Mouse (Mus musculus) 3134 (cell line): ENCODE measurements at regions not wholly inside any gene's neighbourhood (a gene's known extent, or its start where the extent isn't known, plus 50 kb on each side); places are given as distances from the start of the nearest gene placed in this dataset.
A peak's percentile ranks its signal among the peaks of the same experiment; 100 is the strongest.

Experiments used
- DNase-seq: peaks from one replicate; pipeline ENCODE4 v3.0.0-alpha.2; 2011; ENCODE audit warnings: low spot score; ENCODE audit not compliant: insufficient read length; ENCODE audit errors: extremely low read depth

DNA sequence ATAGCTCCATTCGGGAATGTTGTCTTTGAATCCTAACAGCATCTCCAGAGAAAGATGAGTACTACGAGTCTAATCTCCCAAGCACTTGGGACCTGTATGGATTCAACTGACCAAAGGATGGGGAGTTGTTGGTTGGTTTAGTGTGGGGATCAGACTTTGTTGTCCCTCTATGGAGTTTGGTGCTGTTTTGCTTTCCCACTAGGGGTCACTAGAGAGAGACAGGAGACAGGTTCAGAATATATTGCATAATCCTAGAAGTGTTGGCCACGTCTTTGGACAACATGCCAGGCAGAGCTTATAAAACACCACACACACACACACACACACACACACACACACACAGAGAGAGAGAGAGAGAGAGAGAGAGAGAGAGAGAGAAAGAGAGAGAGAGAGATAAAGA lies 118.6 kb upstream of the Ercc6l2 start:
- DNase-seq = peak; percentile 34

DNA sequence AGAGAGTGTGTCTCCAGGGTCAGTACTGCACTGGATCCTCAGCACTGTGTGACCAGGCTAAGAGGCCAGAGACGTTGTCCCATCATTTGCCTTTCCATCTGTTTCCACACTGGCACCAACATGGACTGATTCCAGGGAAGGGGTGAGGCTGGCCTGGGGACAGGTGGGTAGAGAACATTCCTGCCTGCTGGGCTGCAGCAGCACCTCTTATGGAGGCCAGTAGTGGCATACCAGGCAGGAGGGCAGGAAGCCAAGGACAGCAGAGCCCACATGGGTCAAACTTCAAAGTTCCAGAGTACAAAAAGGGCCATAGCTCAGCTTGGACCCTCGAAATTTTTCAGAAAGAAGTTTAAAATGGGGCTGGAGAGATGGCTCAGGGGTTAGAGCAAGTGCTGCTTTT lies 115.4 kb upstream of the Ercc6l2 start:
- no peak for DNase-seq

DNA sequence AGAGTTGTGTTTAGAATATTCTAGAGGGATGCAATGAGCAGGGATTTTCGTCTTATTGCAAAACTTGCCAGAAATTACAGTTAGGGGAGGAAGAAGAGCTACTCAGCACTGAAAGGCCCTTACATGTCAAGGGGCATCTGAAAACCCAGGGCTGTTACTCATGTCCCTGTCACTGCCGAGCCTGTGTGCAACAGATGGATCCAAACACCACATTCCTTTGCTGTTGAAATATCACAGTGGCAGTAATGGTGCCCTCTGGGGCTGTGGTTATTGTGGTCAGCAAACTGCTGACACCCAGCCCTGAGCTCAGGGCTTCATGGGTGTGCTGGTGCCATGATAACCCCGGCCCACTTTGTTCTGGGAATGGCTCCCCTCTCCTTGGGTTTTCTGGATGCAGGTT lies 114.3 kb upstream of the Ercc6l2 start:
- DNase-seq = peak; percentile 70

DNA sequence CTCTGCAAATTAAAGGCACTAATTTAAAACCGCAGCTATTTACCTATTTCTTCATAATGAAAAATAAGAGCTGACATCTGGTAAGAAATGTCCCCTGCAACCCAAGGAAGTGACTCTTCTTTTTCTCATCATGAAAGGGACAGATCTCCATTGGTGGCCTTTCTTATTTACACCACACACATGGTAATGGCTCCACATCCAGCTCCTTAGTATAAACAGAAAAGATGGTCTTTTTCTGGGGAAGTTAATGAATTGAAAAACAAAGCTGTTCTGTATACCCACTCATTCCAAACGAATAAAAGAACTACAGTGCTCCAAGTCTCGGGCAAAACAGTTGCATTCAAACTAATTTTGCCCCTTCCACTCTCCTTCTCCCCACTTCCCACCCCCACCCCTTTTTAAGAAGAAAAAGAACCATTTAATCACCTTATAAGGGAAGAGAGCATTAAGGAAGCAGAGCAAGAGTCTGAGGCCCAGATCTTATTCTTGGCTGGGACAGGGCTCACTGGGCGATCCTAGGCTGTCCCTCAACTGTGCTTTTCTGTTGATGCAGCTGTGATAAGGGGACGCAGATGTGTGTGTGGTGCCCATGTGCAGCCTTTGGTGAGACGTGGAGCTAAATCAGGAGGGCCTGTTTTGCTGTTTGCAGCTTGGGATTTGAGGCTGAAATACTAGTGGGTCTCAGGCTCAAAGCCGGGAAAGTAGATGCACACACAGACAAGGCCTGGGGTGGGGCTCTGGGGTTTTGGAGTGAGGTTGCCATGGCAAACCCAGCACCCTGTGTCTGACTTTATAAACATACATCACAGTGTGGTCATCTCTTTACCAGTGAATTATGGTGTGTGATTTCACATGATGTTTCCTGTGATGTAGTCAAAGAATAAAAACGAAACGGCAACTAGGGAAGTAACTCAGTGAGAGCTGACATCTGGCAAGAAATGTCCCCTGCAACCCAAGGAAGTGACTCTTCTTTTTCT lies 113.6 kb upstream of the Ercc6l2 start:
- DNase-seq = peak; percentile 48

DNA sequence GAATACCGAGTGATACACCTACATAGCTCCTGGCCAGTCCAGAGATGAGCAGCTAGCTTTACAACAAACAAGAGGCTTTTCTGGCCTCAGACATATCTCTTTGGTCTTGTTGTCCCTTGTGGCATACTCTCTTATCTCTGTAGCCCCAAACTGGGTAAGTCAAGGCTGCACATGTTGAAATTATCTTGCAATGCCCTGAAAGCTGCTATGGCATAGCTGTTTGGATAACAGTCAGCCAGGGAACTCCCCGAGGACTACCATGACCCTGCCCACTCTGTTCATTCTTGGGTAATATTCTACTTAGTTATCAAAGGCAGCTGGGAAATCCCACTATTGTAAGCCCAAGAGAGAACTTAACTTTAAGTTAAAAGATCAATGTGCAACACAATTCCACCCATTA lies 106.5 kb upstream of the Ercc6l2 start:
- DNase-seq = no peak

DNA sequence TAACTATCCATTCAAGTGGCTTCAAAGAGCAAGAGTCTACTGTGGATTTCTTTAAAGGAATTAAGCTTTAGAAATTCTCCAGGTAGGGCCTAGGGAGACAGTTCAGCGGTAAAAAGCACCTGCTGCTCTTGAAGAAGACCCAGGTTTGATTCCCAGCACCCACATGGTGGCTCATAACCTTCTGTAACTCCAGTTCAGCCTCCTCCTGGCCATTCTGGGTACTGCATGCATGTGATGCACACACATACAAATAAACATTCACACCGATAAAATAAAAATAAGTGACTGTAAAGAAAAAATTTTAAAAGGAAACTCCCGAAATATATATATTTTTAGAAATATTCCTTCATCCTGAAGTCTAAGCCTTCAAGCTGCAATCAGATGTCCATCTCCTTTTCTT lies 101.9 kb upstream of the Ercc6l2 start:
- DNase-seq = no peak

DNA sequence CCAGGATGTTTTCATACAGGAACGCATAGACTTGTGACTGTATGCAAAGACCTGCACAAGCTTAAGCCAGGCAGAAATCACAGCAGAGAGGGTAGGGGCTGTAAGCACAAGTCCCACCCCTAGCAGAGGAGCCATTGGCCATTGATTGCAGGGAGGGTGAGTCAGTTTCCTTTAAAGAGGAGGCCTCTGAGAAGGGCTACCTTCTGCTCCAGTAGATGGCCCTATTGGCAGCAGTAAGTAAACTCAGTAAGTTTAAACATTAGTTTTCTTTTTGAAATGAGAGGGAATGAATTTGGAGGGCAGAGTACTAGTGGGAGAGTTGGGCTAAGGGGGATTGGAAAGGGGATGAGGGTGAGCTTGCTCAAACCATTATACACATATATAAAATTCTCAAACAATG lies 98.5 kb upstream of the Ercc6l2 start:
- DNase-seq = no peak

DNA sequence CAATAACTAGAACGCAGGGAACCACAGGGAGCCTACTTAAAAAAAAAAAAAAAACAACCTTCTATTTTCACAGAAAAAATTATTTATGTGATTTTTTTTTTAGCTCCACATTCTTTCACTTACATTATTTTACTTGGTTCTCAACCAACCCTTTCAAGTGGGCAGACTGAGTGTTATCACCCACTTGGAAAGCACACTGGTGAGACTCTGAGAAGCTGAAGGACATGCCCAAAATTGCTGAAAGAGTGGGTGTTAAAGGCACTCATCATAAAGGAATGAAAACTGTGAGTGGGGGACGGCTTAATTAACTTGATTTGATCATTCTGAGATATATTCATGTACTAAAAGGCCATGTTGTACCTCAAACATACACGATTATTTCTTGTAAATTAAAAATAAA lies 97.8 kb upstream of the Ercc6l2 start:
- DNase-seq = no peak

DNA sequence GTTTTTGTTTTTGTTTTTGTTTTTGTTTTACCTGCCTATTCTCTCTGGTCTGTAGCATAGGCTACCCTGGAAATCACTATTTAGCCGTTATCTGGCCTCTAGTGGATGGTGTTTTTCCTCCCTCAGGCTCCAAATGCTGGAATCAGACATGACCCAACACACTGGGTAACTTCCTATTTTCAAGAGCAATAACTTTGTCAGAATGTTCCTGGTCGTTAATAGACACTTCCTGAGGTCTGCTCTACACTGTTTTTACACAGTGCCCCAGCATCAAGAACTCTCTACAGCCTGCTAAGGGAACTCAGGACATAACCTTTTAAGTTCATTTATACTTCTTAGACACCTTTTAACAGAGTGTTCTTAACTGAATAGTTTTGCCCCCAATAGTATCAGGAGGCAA lies 96.3 kb upstream of the Ercc6l2 start:
- no peak for DNase-seq

DNA sequence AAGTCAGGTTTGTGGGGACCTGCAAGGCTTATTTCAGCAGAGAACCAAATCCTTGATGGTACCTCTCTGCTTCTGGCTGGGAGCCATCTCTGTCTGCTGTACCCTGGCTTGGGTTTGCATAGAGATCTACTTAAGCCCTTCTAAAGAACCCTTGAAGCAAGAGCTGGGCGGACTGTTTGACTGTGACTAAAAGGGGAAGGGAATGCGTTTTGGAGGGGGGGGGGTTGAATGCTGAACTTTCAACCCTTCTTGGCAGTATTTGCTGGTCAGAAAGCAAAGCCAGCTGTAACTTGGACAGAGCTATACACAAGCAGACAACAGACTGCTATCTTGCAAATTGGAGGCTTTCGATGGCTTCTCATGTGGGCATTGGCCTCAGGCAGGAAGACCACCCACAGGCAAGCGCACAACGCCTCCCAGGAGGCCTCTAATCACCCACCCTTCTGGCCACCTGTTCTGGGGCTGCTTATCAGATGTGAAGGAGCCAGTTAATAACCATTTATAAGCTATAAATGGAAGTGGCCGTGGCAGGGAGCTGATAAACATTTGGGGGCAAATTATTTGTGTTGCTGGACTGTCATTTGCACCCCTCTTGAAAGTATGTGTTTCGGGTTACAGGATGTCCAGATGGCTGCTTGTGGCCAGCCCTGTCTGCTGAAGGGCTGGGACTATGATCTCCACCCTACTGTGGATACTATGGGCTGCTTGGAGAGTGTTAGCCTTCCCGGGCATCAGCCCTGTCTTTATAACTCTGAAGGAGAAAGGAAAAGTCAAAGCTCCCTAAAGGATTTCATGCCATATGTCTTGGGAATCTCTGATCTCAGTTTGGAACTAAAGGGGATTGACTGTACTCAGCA lies 95.5 kb upstream of the Ercc6l2 start:
- DNase-seq = no peak

DNA sequence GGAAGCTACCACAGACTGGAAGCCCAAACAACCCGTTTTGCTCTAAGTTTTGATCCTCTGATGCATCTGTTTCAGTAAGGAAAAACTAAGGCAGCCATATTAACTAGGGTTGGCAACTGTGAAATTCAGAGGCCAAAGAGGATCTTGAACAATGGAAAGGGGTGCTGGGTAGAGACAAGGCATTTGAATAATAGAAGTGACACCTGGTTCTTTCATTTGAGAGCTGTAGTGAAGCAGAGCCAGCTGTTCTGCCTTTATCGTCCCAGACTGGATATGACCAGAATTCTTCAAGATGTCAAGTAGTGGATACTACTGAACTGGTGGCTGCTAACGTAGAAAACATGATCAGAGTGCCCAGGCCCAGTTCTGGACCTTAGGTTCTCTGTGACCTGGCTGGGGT lies 94.4 kb upstream of the Ercc6l2 start:
- no peak for DNase-seq

DNA sequence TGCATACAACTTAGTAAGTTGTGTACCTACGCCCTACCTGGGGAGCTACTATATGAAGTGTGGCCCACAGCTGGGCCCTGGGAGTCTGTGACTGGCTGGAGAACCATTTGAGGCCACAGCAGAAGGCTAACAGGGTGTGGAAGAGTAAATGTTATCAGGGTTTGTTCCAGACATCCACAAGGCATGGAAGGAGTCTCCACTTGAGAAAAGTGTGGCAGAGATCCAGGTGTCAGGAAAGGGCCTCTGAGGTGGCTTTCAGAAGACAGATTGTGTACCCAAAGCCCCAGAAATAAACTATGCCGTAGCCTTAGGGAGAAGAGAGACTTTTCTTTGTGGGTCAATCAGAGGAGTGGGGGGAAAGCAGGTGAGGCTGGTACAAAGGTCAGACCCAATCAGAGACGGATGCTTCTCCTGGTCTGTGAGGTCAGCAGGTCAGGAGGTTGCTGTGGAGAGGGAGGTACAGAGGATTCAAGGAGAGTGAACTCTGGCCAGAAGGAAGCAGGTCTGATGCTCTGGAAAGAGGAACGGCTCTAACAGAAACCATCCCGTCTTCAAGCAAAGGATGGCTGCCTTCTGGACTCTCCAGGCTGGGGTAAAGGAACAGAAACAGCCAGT lies 93.9 kb upstream of the Ercc6l2 start:
- DNase-seq = no peak

DNA sequence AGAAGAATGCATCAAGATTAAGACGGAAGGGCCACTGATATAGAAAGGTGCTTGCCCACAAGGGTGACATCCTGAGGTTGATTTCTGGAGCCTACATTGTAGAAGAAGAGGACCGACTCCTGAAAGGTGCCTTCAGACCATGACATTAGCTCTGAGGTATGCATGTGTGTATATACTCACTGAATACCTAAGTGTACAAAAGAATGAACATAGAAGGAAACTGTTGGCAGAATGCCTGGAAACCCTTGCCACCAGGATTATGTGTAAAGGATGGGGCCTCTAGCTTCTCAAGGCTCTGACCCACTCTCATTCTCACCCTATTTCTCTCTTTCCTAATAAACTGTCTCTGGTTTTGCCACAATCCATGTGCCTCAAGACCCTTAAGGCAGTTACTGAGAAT lies 90.7 kb upstream of the Ercc6l2 start:
- DNase-seq = no peak

DNA sequence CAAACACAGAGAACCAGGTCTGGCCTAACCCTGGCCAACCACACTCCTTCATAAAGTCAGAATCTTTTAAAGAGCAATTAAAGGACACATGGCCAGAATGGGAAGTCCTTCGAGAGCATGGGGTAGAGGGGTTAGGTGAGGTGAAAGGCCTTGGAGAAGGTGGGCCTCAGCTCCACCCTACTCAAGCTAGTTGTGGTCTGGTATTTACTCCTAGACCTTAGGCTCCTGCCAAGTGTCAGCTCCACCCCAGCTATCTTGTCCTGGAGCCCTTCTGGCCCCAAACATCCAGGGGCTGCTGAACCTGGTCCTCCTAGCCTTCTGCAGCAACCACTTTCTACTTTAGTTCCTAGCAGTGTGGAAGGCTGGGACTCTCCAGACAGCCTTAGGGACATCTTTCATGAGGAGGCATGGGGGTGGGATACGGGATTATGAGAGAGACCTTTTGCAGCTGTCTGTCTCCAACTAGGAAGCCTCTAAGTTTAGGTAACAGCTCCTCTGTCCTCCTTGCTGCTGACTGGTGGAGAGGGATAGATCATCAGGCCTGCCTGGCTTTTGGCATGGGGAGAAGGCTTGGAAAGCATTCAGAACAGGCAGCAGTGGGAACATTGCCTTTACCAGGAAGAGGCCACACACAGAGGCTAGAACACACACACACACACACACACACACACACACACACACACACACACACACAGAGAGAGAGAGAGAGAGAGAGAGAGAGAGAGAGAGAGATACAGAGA lies 90.0 kb upstream of the Ercc6l2 start:
- no peak for DNase-seq

DNA sequence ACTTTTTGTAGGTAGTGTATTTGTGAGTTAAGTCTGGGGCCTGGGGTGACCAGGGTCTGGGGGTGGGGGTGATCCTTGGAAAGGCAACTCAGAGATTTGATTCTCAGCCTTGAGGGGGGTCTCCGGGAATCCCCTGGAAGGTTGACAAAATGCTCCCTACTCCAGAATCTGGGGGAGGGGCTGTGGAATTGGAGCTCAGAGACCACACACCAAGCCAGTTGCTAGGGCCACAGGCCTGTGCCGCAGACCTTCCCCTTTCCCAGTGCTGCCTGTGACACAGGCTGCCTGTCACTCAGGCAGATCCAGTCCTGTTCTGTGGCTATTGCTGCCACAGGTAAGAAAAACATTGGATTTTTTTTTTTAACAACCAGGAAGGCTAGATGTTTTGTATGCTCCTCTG lies 89.0 kb upstream of the Ercc6l2 start:
- DNase-seq = no peak

DNA sequence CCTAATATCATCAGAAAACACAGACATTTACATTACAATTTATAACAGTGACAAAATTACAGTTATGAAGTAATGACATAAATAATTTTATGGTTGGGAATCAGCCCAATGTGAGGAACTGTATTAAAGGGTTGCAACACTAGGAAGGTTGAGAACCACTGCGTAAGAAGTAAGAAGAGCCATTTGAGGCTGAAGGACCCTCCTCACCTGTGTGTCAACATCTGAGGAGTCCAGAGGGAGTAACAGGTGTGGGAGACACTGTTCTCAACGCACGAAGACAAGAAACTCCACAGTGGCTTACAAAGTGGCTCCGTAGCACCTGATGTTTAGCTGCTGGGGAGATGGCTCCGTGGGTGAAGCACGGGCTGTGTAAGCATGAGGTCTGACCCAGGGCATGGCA lies 88.5 kb upstream of the Ercc6l2 start:
- DNase-seq = no peak

DNA sequence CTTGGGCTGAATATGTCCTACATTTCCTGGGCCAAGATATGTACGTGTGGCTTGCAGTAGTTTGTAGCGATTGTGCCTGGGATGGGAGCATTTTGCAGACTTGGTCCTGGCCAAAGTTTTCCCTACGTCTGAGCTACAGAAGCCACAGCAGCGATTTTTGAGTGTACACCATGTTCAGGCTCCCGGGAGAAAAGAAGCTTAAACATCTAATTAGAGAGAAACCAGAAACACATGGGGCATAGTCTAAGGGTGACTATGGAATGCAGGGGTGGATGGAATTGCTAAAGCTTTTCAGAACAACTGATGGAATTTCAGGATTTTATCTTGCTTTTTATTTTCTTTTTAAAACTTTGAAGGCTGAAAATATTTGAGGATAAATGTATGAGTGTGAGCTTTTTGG lies 79.3 kb upstream of the Ercc6l2 start:
- no peak for DNase-seq

DNA sequence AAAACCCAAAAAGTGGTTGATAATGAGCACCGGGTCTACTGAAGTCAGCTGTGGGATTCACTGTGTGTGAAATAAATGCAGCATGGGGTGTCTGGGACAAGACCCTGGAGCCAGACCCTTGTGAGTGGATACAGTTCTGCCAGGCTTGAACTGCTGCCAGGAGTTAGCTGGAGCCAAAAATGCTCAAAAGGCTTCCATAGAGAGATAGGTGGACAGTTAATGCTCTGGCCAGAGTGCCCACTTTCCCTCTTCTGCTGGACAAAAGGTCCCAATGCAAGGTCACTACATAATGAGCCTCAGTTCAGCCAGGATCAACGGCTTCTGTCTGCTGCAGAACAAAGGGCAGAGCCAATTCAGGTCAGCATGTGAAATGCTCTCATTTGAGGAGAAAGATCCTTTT lies 73.2 kb upstream of the Ercc6l2 start:
- DNase-seq = no peak

DNA sequence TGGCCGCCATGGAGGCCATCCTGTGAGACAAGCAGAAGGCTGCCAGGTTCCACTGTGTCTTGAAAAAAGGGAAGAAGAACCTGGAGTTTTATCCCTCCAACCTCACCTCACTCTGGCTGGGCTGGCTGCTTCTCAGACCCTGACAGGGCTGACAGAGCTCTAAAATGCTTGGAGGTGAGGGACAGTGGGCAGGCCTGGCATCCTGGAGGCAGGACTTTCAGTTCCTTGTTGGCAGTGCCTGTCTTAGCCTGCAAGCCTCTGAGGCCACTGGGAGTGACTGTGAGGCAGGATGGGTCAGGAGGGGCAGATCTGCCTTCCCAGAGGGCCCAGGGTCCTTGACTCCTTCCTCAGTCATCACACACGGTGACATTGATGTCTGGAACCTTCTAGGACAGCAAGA lies 66.3 kb upstream of the Ercc6l2 start:
- peak; percentile 25 for DNase-seq

DNA sequence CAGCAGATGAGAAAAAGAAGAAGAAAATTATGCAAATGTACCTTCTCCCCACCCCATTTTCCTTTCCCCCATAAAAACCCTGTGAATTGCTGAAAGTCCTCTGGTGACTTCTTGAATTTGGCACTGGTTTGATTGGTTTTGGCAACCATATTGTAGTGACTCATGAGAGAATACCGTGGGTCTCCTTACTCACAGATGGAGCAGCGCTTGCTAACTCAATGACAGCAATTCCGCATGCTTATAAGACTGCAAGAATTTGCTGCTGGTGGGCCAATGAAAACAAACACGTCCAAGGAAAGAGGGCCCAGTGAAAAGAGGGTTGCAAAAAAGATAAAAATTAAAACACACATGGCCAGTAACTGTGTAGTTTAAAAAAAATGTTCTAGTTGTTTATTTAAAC lies 65.0 kb upstream of the Ercc6l2 start:
- peak; percentile 77 for DNase-seq

DNA sequence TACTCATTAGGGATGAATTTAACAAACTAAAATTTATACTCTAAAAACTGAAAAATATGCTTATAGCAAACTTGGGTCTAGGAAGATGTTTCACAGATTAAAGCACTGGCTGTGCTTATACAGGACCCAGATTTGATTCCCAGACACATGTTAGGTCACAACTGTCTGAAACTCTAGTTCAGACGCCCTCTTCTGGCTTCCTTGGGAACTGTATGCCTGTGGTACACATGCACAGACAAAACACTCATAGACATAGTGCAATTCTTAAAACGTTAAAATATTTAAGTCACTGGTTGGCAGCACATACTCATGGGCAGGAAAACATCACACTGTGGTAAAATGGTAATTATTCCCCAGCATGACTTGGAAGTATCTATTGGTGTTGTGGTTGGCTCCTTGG lies 63.8 kb upstream of the Ercc6l2 start:
- no peak for DNase-seq
